Mouse (Mus musculus): ENCODE measurements at regions not wholly inside any gene's neighbourhood (a gene's known extent, or its start where the extent isn't known, plus 50 kb on each side); places are given as distances from the start of the nearest gene placed in this dataset.

DNA sequence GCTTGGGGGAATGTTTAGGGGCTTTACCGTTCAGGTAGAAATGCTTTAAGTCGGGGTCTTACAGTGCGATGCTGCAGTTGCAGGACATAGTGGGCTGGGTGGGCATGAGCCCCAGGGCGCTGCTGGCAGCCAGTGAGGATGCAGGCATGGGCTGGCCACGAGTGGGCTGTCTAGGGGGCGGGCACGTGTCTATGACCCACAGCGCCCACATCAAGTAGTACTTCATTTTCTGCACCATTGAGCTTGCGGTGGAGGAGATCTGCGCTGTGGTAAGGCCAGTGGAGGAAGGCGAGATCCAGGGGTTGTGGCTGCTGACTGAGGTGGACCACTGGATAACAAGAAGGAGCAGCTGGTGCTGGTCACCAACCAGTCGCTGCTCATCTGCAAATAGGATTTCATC, 52.4 kb upstream of the Olfr291 start:
- DNase-seq (ENCODE audit: low spot score in 2 of 2): no peak

DNA sequence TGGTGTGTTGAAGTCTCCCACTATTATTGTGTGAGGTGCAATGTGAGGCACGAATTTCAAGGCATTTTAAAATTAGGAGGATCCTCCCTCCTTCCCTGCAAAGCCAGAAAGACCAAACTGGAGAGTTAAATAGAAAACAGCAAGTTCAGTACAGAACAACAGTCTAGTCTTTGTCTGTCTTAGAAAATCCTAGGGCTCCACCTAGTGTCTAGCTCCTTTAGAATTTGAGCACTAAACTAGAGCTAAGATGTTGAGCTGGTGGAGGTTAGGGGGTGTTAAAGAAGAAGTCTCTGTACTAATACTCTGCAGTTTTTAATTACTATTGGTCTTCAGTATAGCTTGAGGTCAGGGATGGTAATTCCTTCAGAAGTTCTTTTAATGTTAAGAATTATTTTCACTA, 58.7 kb upstream of the Olfr291 start:
- DNase-seq (ENCODE audit: low spot score in 2 of 2): no peak

GRCm38 (mm10) chr7:84779276-84779825, 74.0 kb upstream of the Olfr291 start:
- peak; percentile 91 to 92 for DNase-seq (ENCODE audit: low spot score in 2 of 2)

DNA sequence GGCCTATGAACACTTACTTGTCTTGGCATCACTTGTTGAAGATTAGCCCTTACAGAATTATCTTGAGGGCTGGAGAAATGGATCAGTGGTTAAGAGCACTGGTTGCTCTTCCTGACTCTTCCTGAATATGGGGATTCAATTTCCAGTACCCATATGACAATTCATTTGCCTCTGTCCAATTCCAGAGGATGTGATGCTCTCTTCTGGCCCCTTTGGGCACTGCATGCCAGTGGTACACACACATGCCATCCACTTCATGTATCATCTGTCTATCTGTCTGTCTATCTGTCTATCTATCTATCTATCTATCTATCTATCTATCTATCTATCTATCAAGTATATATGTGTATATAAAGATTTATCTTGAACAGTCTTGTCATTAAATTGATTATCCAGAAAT, 75.7 kb upstream of the Olfr291 start:
- DNase-seq (ENCODE audit: low spot score in 2 of 2): no peak

- DNase-seq (ENCODE audit: low spot score in 2 of 2): no peak
Measured at GRCm38 (mm10) chr7:84756261-84756660, 66.5 kb upstream of the Zfand6 start.

- no peak for DNase-seq (ENCODE audit: low spot score in 2 of 2)
Measured at GRCm38 (mm10) chr7:84753361-84753760, 63.6 kb upstream of the Zfand6 start.

DNA sequence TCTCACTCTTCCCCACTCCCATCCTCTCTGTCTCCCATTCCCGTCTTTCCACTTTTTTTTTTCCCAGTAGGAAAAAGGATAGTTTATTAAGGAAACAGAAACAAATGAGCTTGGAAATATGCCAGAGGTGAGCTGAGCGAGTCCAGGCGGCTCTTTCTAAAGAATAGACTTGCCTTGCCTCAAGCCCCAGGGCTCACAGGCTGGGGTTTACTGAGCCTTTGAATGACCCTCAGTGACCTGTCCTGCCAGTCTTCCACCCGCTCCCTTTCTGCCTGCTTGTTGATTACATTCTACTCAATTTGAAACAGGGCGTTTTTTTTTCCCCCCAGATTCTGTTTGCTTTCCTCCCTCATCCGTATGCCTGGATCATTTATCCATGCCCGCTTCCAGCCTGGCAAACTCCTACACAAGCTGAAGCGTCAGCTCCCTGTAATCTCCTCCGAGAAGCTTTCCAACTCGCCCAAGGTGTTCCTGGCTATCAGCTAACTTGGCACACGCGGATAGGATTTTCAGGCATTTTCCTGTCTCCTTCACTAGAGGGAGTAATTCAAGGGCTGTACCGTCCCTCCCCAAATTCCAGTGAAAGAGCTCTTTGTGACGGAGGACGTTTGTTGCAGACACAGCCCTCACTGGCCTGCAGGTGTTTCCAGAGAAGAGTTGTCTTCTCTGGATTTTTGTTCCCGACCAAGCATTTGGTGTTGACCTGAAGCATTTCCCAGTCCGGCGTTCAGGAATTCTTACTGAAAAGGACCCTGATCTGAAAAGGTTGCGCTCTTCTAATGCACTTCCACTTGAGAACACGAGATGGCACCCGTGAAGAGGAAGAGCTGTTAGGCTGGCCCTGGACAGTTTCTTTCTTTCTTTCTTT, 59.9 kb upstream of the Zfand6 start:
- peak; percentile 66 to 81 for DNase-seq (ENCODE audit: low spot score in 2 of 2)

- DNase-seq (ENCODE audit: low spot score in 2 of 2): no peak
Measured at GRCm38 (mm10) chr7:84747847-84748246, 58.1 kb upstream of the Zfand6 start.

DNA sequence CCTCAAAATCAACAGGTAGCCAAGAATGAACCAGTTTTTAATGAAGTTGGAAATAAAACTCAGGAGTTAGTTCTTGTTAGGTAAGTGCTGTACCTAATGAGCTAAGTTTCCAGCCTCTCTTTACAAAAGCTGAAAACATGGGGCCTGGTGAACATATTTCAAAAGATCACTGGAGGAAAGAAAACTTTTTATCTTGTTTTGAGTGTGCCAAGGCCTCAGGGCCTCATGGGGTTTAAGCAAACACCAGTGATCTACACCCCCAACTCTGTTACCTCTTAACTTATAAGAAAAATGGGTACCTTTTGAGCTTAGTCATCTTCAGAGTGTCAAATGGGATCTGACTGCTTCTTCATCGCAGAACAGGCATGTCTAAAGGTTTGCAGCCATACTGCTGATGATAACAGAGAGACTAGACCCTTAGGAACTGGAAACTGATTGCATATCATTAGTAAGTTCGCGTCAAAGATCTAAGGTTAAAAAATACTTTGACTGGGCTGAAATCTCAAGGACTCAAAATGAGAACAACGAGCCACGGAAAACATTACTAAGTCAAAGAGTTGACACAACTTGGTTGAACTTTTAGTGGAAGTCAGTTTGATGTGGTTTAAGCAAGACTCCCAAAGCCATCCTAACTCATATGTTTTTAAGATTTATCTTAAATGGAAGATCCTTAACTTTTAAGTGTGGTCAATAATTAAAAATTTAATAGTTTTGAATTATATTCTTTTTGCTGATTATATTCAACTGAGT, 54.7 kb upstream of the Zfand6 start:
- no peak for DNase-seq (ENCODE audit: low spot score in 2 of 2)

GRCm38 (mm10) chr7:84739965-84740390, 50.2 kb upstream of the Zfand6 start:
- peak; percentile 20 for DNase-seq (ENCODE audit: low spot score in 2 of 2)
